Mouse (Mus musculus) heart, adult 9 months (tissue): Measurements from ENCODE around the gene Ankrd9.

Experiments
- DNase-seq, 2 experiments: peaks; one replicate each; pipeline ENCODE4 v3.0.0; 2022; ENCODE audit warnings: low spot score in 2 of 2

Ankrd9 gene

DNA sequence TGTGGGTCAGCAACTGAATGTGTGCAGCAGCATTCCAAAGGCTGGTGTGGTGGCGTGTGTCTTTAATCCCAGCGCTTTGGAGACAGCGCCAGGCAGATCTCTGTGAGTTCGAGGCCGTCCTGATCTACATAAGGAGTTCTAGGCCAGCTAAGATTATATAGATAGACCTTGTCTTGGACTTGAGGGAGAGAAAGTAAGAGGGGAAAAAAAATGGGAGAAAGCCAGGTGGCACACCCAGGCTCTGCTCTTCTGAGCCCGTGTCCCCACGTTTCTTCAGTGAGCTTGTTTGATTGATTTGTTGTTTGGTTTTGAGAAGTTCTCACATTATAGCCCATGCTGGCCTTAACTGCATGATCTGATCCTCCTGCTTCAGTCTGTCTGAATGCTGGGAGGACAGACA lies 11.7 kb upstream of the Ankrd9 start:
- DNase-seq: no peak

DNA sequence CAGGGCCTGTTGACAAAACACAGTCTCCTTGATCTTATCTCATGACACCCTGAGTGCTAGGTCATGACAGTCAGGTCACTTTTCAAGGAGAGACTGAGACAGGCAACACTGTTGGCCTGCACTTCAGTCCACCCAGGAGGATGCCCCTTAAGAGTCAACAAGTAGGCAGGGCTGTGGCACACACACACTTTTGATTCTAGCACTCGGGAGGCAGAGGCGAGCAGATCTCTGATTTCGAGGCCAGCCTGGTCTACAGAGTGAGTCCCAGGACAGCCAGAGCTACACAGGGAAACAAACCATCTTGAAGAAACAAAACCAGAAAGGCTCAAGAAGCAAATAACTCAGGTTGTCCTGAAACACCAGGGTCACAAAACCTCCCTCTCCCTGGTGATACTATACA lies 10.6 kb upstream of the Ankrd9 start:
- no peak for DNase-seq

DNA sequence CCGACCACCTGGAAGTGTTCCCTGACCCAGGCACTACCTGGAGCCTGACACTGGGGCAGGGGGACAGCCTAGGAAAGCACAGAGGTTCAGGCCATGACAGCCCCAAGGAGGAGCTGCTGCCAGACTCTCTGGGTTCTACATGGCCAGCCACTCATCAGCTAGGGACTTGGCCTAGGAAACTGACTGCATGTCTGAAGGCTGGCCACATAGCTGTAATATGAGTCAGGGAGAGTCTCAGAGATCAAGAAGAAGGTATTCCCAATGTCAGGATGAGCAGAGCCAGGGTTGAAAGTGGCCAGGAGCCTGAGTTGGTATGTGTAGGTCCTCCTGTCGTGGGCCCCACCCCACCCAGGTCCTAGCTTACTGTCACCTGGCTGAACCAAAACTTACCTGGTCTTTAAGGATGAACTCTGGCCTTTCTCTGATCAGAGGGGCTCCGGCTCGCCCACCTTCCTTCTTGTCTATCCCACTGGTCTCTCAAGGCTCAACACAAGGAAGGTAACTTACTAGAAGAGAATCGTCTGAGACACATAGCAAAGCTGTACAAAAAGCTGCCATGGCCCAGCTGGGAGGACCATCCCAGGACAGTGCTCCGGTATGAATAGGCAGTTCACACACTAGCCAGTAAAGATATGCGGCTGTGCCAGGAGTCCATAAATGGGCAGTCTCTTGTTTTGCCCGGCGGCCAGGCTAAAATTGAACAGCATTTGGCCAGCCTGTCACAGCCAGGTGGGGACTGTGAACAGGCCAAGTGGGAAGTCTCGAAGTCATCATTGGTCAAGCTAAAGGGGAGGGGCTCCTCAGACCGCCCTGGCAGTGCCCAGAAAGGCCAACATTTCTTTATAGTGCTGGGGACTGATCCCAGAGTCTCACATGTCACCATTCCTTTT lies 7.9 kb upstream of the Ankrd9 start:
- peak; percentile 74 to 79 for DNase-seq

DNA sequence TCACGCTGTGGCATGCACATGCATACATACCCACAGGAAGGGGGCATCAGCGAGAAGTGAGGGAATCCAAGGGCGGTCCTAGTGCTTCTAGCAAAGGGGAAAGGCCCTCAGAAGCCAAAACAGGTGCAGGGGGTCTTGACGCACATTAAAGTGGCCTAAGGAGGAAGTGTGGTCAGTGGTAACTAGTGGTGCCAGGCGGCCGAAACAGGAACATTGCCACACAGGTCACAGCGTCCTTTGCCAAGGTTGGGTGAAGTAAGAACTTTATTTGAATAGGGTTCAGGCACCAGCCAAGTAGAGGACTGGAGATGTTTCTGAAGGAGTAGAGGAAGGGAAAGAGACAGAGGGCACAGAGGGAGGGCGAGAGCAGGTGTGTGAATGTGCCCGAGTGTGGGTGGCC lies 6.3 kb upstream of the Ankrd9 start:
- no peak for DNase-seq

DNA sequence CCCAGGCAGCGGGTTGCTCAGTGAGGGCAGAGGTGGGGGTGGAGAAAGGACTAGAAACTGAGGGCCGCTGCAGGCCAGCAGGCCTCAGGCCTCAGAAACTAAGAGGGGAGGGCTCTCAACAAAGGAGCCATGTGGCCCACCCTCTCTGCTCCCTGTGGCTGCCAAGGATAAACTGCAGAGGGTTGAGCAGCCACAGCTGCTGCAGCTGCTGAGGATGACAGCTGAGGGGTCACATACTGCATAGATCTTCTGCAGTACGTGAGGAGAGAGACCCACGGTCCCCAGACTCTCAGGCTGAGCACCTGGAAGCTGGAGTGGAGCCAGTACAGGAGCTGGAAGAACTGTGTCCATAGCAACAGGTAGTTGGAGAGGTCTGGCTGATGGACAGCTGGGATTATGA lies 5.8 kb upstream of the Ankrd9 start:
- no peak for DNase-seq

DNA sequence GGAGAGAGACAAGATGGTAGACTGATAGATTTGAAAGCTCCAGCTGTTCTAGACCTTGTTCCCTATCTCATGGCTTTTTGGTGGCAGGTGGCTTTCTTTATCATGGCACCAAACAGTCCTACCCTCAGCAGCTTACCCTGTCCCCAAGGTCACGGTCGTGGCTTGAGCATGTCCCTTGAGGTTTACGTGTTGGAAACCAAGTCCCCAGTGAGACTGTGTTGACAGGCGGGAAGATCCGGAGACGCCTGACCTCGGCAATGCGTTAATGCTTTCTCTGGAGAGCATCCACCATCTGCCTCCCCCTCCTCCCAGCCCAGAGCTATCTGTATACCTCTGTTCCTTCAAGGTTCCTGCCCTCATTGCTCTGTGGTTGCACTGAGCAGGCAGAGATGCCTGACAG lies 4.9 kb upstream of the Ankrd9 start:
- no peak for DNase-seq

DNA sequence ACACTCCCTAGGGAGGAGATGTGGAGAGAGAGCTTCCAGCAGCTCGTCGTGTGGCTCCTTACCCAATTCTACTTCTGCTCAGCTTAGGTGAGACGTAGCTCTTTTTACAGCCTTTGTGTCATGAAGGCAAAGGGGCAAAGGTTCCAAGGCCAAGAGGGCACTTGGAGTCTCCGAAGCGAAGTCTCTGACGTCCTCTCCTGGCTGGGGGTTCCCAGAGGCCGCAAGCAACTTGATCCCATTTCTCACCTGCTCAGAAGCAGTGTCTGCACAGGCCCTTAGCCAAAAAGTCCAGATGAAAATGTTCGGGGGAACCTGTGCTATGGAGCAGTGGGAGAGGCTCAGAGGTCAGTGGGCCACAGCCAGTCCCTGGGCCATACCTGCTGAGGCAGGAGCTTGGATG lies 4.2 kb upstream of the Ankrd9 start:
- DNase-seq: no peak

DNA sequence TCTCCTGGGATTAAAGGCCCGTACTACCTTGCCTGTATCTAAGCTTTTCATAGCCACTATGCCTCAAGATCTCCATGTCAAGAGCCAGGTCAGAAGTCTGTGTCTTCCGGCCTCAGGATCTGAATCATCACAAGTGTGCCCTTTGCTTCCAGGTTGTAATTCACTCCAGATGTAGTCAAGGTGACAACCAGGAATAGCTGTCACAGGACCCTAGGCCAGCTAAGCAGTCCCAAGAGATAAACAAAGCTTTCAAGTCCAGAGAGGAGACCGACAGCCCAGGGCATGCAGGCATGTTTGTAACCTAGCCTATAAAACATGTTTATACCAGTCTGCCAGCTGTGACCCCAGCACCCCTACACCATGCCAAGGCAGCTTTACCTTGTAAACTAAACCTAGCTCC lies 2.9 kb upstream of the Ankrd9 start:
- no peak for DNase-seq

DNA sequence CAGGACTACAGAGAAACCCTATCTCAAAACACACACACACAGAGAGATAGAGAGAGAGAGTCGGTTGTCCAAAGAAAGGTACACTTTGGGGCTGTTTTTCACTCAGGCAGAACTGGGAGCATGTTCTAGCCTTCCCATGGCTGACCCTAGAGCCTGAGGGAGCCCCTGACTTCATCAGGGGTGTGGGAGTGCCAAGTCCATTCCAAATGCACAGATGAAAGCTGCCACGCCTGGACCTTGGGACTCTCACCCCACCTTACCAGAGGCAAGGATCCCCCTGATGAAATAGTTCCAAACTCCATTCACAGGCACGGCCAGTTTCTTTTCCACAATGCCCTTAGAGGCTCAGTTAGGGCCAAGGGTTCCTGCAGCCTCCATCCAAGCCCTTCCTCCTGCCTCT lies 968 bp upstream of the Ankrd9 start:
- no peak for DNase-seq

DNA sequence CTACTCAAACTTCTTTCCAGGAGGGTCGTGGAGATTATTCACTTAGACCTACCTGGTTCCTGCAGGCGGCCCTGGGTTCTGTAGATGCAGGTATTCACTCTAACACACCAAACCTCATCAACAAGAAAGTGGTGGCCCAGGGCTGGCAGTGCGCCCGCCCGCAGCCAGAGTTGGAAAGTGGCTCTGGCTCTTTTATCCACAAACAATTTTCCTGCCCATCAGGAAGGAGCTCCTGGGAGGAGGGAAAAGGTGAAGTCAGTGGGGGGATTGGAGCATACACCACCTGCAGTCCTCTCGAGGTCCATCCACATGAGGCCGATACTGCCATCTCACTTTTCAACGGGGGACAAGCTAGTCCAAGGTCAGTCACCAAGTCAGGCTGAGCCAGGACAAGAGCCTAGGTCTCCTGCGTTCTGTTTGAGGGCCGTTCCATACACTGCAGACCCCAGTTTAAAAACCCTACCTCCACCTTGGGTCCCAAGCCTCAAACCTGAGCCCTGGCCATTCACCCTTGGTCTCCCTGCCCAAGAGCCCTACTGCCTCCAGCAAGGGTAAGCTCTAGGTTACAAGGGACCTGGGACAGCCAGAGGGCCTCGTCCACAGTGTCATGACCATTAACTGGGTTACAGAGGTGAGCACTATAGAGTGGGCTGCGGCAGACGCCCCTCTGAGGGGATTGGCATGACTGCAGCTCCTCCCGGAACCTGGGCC lies 789 bp downstream of the Ankrd9 start:
- DNase-seq: no peak

DNA sequence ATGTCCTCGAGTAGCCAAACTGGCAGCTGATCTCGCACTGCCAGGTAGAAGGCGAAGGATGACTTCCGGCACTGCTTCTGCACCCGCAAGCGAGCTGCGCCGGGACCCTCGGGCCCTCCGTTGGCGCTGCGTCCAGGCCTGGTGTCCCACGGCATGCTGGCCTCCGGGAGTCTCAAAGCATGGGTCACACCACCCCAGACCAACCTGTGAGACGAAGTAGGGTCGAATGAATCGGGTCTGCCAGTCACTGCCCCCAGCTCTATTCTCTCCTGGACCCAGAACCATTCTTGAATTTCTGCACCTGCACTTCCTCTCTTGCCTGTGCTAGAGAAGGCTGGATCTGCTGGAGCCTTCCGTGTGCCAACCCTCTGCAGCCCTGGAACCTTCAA lies 1.5 kb downstream of the Ankrd9 start:
- no peak for DNase-seq

DNA sequence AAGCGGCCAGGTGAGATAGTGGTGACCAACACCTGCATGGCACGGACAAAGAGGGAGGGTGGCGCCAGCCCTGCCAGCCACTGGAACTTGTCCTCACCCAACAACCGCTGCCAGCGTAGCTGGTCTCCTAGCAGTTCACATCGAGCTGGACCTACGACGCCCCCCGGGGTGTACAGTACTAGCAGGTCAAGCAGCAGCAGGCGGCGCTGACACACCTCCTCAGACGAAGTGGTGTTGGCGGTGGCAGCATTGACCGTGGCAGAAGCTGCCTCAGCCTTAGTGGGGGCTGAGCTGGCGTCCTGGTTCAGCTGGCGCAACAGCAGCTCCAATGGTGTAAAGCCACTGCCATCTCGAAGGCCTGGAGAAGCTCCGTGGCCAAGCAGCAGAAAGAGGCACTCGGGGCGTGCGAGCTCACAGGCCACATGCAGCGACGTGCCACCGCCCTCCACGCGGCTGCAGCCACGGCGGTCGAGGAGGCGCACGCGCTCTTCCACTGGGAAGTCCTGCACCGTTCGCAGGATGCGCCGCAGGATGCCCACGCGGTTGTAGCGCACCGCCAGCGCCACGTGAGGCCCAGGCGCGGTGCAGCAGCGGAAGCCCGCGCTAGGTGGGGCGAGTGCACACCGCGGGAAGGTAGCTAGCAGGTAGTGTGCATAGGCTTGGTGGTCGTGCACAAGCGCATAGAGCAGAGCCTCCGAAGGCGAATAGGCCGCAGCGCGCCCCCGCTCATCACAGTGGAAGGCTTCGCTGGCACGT lies 2.1 kb downstream of the Ankrd9 start:
- no peak for DNase-seq

DNA sequence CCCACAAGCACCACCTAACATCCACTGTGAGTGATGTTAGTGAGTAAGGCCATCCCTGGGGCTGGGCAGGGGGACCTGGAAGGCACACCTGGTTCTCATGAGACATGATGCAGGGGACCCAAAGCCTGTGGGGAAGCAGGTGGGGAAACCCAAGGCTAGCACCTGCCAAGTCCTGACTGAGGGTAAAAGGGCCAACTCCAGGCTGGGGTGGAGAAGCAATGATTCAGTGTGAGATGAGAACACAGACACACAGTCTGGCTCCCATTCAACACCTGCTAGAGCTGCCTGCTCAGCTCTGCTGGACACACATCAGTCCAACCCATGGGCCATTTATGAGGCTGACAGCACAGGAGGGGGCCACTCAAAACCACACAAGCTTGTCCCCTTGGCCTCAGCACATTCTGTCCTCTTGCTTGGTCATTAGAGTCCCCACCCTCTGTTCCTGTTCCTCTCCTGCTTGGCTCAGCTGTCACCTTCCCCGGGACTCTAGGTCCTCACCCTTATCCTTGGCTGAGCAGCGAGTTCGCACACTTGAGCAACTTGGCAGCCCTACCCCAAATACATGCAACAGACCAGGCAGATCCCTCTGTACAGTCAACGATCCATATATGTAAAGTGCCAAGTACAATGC lies 2.9 kb downstream of the Ankrd9 start:
- DNase-seq: peak; percentile 43 to 58

DNA sequence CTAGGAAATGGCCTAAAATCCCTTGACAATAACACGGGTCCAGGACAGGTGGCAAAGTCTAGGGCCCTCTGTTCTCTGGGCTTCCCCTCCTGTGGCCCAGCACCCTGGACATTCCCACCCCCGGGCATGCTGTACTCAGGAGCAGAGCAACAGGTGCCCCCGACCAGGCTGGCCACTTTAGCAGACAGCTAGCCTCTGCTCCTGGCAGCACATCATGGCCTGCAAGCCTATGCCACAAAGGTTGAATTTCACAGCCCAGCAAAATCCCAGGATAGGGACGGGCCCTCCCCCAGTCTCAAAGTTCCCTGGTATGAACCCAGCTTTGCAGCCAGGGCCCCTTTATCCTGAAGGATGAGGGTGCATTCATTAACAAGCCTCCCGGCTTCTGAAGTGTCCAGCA lies 3.5 kb downstream of the Ankrd9 start:
- DNase-seq: no peak

DNA sequence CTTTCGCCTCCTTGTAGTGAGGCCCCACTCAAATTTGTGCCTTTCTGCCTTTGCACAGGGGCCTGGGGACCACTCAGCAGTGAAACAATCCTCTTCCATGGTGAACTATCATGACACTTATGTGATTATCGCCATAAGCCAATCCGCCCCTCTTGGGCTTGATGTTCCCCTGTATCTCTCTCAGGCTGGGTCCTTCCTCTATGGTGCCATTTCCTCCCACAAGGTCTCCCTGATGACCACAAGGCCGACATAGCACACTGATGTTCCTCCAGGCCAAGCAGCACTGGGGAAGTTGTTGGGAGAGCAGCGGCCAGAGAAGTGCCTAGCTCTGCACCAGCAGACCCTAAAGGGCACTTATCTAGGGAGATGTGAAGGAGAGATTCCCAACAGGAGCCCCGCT lies 4.1 kb downstream of the Ankrd9 start:
- DNase-seq: no peak

DNA sequence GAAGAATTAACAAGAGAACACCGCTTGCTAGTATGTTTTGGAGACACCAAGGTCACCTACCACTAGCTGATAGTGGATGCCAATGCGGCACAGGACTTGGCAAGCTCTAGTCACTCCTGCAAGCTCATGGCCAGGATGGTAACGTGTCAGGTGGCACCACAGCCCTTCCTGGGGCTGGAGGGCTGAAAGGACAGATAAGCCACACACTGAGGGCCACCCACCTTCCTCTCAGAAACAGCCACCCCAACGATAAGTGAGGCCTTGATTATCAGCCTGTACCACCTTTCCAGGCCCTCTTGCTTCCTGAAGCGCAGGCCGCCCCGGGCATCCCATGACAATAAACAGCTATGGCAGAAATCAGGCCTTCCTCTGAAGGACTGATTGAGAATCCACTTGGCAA lies 4.5 kb downstream of the Ankrd9 start:
- DNase-seq: peak; percentile 71

DNA sequence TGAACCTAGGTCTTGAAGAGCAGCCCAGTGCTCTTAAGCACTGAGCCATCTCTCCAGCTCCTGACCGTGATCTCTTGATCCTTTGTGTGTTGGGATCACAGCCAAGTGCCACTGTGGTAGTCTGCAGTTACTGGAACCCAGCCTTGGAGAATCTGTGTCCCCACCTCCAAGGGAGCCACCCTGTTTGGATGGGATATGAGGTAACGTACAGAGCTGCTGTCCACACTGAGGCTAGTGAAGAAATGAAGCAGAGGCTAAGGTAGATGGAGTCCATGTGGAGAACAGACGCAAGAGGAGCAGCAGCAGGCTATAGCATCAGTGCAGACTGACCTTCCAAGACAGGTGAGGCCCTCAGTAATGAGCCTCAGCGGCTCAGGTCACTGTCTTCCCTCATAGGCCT lies 5.0 kb downstream of the Ankrd9 start:
- no peak for DNase-seq

DNA sequence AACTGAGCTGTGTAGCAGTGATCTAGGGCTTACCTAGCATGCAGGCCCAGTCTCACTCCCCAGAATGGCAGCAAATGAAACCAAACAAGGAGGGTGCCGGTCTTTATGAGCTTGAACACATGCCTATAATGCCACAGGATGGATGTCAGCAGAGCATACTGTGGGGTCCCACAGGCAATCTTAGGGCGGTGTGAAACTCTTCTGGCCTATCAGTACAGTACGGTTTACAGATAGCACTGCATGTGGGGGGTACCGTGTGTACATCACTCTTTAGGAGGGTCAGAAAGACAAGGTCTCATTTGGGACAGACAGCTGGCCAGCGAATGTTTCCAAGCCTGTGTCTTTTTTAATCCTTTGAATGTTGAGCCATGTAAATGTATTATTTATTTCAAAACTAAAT lies 6.9 kb downstream of the Ankrd9 start:
- no peak for DNase-seq

DNA sequence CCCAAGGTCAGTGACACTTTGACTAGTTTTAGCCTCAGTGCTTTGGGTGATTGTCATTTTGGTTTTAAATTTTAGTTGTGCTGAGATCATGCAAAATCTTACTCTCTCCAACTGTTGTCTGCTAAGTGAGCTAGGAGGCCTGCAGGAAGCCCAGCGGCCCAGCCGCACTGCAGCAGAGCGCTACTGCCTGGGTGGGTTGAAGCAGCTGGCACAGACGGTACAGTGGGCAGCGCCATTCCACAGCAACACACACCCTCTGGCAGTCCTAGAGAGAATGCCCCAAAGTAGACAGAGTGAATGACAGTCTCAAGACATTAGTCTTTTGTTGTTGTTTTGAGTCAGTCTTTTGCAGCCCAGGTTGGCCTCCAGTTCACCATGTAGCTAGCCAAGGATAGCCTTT lies 8.4 kb downstream of the Ankrd9 start:
- no peak for DNase-seq

DNA sequence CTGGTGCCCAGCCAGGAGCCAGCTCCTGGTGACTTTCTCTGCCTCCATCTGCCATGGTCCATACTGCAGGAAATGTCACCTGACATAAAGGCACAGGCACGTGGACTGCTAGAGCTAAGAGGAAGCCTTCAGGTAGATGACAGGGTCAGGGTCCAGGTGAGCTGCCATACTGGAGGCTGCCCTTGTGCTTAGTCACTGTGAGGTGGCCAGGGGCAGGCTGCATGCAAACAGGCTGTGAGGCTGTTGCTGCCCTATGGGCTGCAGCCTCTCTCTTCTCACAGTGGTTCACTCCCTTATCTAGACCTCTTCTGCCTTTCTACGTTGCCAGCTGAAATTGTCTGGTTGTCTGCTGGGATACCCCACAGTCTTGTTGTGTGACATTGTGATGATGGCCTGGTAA lies 11.7 kb downstream of the Ankrd9 start:
- DNase-seq: no peak

DNA sequence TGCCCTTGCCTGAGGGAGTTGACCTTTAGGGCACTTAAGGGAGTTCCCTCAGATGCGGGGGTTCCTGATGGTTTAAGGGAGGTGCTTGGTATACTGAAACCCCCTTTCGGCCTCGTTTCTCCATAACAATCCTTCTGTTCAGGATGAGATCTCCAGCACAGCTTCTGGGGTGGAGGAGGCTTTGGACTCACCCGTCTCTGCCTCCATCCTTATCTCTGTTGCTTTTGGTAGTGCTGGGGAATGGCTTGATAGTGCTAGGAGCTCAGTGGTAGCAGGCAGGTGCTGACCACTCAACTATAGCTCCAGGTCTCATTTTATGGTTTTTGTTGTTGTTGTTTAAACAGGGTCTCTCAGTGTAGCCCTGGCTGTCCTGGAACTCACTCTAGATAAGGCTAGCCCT lies 12.8 kb downstream of the Ankrd9 start:
- DNase-seq: no peak

DNA sequence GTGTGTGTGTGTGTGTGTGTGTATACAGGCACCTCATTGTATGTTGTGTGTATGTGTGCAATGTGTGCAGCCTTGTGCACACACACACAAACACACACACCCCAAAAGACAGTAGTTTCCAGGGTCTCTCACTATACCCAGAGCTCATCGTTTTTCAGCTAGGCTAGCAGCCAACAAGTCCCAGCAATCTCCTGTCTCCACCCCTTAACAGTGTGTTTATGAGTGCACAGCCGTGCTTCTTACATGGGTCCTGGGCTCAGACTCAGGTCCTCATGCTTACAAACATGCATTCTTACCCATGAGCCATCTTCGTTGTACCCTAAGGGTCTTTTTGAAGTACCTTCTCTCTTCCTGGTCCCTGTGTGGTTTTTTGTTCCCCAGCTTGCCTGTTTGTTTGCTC lies 13.3 kb downstream of the Ankrd9 start:
- DNase-seq: no peak
